Mouse (Mus musculus): Measurements from ENCODE around the gene Sntg2. TPM values are rescaled to one million over a fixed set of nuclear protein-coding genes. Genes with fewer than 3 reads are reported as not detected.

Sntg2 gene
- polyA plus RNA-seq, 1 experiment = 0.84 TPM

DNA sequence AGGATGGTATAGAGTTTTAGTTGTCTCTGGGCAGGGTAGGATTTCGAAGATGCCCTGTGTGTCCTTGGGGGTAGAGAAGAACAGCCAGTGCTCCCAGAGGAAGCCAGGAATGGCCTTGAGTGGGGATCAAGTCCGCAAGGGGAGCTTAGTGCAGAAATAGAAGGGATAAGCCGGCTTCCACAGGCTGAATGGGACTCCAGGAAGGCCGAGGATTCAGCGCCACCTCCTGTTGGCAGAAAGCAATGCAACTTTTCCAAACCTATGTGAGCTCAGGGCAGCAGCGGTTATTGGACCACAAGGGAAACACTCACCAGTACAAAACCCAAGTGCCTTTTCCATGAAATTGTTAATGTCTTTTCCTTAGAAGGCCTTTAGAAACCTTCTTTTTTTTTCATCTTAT lies 3.4 kb downstream of the Sntg2 start:
- no peak overlapping the region for H3K4me3 ChIP-seq (ENCODE audit: control insufficient read depth, low read depth, low read length)
- no peak overlapping the region for H3K27ac ChIP-seq (ENCODE audit: control insufficient read depth, insufficient read depth, low read depth, low read length)
- peaks cover 10% of the 10 kb centered on the region for H3K4me1 ChIP-seq (ENCODE audit: control insufficient read depth, insufficient read depth, low read length)
- no peaks in the 10 kb centered on the region for H3K36me3 ChIP-seq (ENCODE audit: control insufficient read depth, insufficient read depth, low read length)
- H3K27me3 ChIP-seq (ENCODE audit: control insufficient read depth, insufficient read depth, low read length) = no peaks in the 10 kb centered on the region
- TF ChIP-seq POLR2A (IDR thresholded peaks at IDR 0.05; ENCODE audit: control insufficient read depth, low read depth, low read length) (no peak), CTCF (IDR thresholded peaks at IDR 0.05; ENCODE audit: control insufficient read depth, insufficient read depth, insufficient replicate concordance, low read depth, low read length) (peak; percentile 84)

DNA sequence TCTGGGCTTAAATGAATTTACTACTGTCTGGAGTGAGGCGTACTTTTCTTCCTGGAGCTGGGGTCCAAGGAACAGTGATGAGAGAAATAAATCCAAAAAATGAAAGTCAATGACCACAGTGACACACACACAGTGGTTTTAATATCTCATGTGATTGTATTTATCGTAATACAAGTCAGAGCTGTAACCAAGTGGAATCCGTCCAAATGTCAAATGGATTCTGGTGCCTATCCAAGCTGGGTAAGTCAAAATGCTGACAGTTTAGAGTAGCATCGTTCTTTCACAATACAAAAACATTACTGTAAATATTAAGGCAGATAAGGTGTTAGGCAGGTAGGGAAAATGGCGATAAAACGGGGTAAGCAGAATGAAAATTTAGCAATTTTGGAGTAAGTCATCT lies 4.0 kb downstream of the Sntg2 start:
- peaks cover 10% of the 10 kb centered on the region for H3K4me1 ChIP-seq (ENCODE audit: control insufficient read depth, insufficient read depth, low read length)
- no peak overlapping the region for H3K27ac ChIP-seq (ENCODE audit: control insufficient read depth, insufficient read depth, low read depth, low read length)
- H3K36me3 ChIP-seq (ENCODE audit: control insufficient read depth, insufficient read depth, low read length) = no peaks in the 10 kb centered on the region
- TF ChIP-seq POLR2A (IDR thresholded peaks at IDR 0.05; ENCODE audit: control insufficient read depth, low read depth, low read length) = no peak
- TF ChIP-seq CTCF (IDR thresholded peaks at IDR 0.05; ENCODE audit: control insufficient read depth, insufficient read depth, insufficient replicate concordance, low read depth, low read length) = no peak
- no peaks in the 10 kb centered on the region for H3K27me3 ChIP-seq (ENCODE audit: control insufficient read depth, insufficient read depth, low read length)
- no peak overlapping the region for H3K4me3 ChIP-seq (ENCODE audit: control insufficient read depth, low read depth, low read length)

DNA sequence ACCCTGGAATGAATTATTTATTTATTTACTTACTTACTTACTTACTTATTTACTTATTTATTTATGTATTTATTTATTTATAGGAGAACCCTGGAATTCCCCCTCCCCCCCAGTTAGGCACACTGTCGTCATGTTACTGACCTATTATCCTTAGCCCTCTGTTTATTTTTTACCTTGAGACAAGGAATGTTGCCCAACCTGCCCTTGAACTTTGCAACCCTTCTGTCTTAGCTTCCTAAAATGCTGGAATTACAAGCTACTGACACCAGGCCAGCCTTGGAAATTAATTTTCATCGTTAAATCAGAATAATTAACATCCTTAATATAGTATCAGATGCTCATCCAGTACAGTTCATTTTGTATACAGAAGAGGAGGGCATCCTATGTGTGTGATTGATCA lies 10.9 kb downstream of the Sntg2 start:
- Histone ChIP-seq H3K36me3 (ENCODE audit: control insufficient read depth, insufficient read depth, low read length) (no peaks in the 10 kb centered on the region), H3K27ac (ENCODE audit: control insufficient read depth, insufficient read depth, low read depth, low read length) (no peak overlapping the region), H3K4me3 (ENCODE audit: control insufficient read depth, low read depth, low read length) (no peak overlapping the region), H3K27me3 (ENCODE audit: control insufficient read depth, insufficient read depth, low read length) (no peaks in the 10 kb centered on the region), H3K4me1 (ENCODE audit: control insufficient read depth, insufficient read depth, low read length) (no peaks in the 10 kb centered on the region)
- TF ChIP-seq CTCF (IDR thresholded peaks at IDR 0.05; ENCODE audit: control insufficient read depth, insufficient read depth, insufficient replicate concordance, low read depth, low read length) (no peak), POLR2A (IDR thresholded peaks at IDR 0.05; ENCODE audit: control insufficient read depth, low read depth, low read length) (no peak)

DNA sequence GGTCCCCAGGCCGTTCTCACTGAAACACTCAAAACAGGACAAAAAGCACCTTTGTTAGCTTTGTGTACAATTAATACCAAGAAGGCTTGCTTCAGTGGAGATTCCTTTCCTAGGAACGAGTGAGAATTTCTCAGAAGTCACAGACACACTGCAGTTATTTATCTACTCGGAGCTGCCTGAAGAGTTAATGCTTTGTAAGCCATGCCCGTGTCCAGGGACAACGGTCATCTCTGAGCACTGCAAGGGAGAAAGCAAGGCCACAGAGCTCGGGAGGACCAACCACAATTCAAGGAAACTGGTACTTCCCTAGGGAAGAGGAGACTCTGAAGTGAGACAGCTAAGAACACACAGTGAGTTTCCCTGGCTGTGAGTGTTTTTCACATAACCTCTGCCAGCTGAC lies 15.5 kb downstream of the Sntg2 start:
- Histone ChIP-seq H3K4me3 (ENCODE audit: control insufficient read depth, low read depth, low read length) (no peak overlapping the region), H3K27ac (ENCODE audit: control insufficient read depth, insufficient read depth, low read depth, low read length) (no peak overlapping the region), H3K36me3 (ENCODE audit: control insufficient read depth, insufficient read depth, low read length) (no peaks in the 10 kb centered on the region), H3K4me1 (ENCODE audit: control insufficient read depth, insufficient read depth, low read length) (no peaks in the 10 kb centered on the region), H3K27me3 (ENCODE audit: control insufficient read depth, insufficient read depth, low read length) (no peaks in the 10 kb centered on the region)
- TF ChIP-seq POLR2A (IDR thresholded peaks at IDR 0.05; ENCODE audit: control insufficient read depth, low read depth, low read length) (no peak), CTCF (IDR thresholded peaks at IDR 0.05; ENCODE audit: control insufficient read depth, insufficient read depth, insufficient replicate concordance, low read depth, low read length) (no peak)

DNA sequence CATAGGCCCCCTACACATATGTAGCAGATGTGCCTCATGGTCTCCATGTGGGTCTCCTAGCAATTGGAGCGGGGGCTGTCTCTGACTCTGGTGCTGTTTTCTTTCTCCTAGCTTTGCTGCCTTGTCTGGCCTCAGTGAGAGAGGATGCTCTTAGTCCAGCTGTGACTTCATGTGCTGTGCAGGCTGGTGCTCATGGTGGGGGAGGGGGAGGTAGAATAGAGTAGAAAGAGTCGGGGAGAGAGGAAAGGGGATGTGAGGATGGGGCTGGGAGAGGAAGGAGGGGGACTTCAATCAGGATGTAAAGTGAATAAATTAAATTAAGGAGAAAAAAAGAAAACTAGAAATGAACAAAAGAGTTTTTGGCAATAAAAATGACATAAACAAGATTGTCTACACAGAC lies 20.8 kb downstream of the Sntg2 start:
- TF ChIP-seq POLR2A (IDR thresholded peaks at IDR 0.05; ENCODE audit: control insufficient read depth, low read depth, low read length) (no peak), CTCF (IDR thresholded peaks at IDR 0.05; ENCODE audit: control insufficient read depth, insufficient read depth, insufficient replicate concordance, low read depth, low read length) (no peak)
- Histone ChIP-seq H3K4me3 (ENCODE audit: control insufficient read depth, low read depth, low read length) (no peak overlapping the region), H3K4me1 (ENCODE audit: control insufficient read depth, insufficient read depth, low read length) (no peaks in the 10 kb centered on the region), H3K27me3 (ENCODE audit: control insufficient read depth, insufficient read depth, low read length) (no peaks in the 10 kb centered on the region), H3K36me3 (ENCODE audit: control insufficient read depth, insufficient read depth, low read length) (no peaks in the 10 kb centered on the region), H3K27ac (ENCODE audit: control insufficient read depth, insufficient read depth, low read depth, low read length) (no peak overlapping the region)

DNA sequence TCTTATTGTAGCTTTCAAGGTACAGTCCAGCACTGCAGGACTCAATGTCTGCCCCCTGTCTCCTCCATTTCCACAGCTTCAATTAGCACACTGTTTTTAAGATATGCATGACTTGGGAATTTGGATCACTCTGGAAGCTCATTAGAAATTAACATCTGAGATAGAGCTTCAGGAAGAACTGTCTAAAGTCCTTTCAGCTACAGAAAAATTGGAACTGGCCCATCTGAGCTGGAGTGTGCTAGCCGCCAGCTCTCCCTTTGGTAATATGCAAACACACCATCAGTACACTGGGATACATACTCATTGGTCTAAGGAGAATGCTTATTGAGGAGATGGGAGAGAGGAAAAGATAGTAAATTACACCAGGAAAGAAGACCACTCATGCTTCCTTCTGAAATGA lies 25.1 kb downstream of the Sntg2 start:
- TF ChIP-seq POLR2A (IDR thresholded peaks at IDR 0.05; ENCODE audit: control insufficient read depth, low read depth, low read length) (no peak), CTCF (IDR thresholded peaks at IDR 0.05; ENCODE audit: control insufficient read depth, insufficient read depth, insufficient replicate concordance, low read depth, low read length) (no peak)
- no peaks in the 10 kb centered on the region for H3K36me3 ChIP-seq (ENCODE audit: control insufficient read depth, insufficient read depth, low read length)
- H3K27me3 ChIP-seq (ENCODE audit: control insufficient read depth, insufficient read depth, low read length) = no peaks in the 10 kb centered on the region
- no peaks in the 10 kb centered on the region for H3K4me1 ChIP-seq (ENCODE audit: control insufficient read depth, insufficient read depth, low read length)
- no peak overlapping the region for H3K27ac ChIP-seq (ENCODE audit: control insufficient read depth, insufficient read depth, low read depth, low read length)
- H3K4me3 ChIP-seq (ENCODE audit: control insufficient read depth, low read depth, low read length) = no peak overlapping the region

DNA sequence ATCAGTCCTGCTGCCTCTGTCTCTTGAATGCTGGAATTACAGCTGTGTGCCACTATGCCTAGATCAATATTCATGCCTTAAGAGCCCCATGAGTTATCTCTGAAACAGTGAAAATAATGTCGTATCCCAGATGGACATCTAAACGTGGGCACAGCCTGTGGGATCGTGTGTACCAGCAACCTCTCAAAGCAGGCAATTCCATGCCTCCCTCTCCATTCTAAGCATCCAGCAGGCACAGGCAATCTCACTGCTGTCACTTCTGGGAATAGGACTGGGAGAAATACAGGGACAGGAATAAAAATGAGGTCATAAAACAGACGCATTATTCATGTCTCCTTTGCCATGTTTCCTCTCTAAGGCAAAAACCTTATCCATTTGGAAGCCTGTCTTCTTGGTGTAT lies 25.9 kb downstream of the Sntg2 start:
- Histone ChIP-seq H3K27ac (ENCODE audit: control insufficient read depth, insufficient read depth, low read depth, low read length) (no peak overlapping the region), H3K36me3 (ENCODE audit: control insufficient read depth, insufficient read depth, low read length) (no peaks in the 10 kb centered on the region), H3K4me1 (ENCODE audit: control insufficient read depth, insufficient read depth, low read length) (no peaks in the 10 kb centered on the region), H3K27me3 (ENCODE audit: control insufficient read depth, insufficient read depth, low read length) (no peaks in the 10 kb centered on the region), H3K4me3 (ENCODE audit: control insufficient read depth, low read depth, low read length) (no peak overlapping the region)
- no peak for TF ChIP-seq CTCF (IDR thresholded peaks at IDR 0.05; ENCODE audit: control insufficient read depth, insufficient read depth, insufficient replicate concordance, low read depth, low read length)

DNA sequence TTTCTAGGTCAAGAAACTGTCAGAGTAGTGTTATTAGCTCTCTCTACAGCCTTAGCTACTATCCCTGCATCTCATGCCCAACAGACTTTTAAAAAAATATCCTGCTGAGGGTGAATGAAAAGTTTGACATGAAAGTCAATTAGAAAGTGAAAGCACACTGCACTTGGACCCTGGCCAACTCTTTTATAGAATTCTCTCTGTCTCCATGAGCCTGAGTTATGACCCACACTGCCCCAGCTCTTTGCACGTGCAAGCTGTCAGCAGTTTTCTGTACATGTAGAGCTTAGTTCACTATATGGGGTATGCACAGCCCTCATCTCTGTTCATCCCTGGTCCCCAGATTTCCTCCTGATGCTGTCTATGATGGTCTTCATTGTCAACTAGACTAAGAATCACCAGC lies 28.4 kb downstream of the Sntg2 start:
- Histone ChIP-seq H3K36me3 (ENCODE audit: control insufficient read depth, insufficient read depth, low read length) (no peaks in the 10 kb centered on the region), H3K4me3 (ENCODE audit: control insufficient read depth, low read depth, low read length) (no peak overlapping the region), H3K27ac (ENCODE audit: control insufficient read depth, insufficient read depth, low read depth, low read length) (no peak overlapping the region), H3K4me1 (ENCODE audit: control insufficient read depth, insufficient read depth, low read length) (no peaks in the 10 kb centered on the region), H3K27me3 (ENCODE audit: control insufficient read depth, insufficient read depth, low read length) (no peaks in the 10 kb centered on the region)
- TF ChIP-seq POLR2A (IDR thresholded peaks at IDR 0.05; ENCODE audit: control insufficient read depth, low read depth, low read length) (no peak), CTCF (IDR thresholded peaks at IDR 0.05; ENCODE audit: control insufficient read depth, insufficient read depth, insufficient replicate concordance, low read depth, low read length) (no peak)
